Mouse (Mus musculus): ENCODE measurements around the gene Sobp. TPM values are rescaled to one million over a fixed set of nuclear protein-coding genes. Genes with fewer than 3 reads are reported as not detected.

The Sobp gene
- polyA plus RNA-seq, 1 experiment from 2014 or later, result 2.4 TPM

GRCm38 (mm10) chr10:43116083-43116927 is 58.0 kb downstream of the Sobp start:
- no peak overlapping the region for H3K9ac ChIP-seq (ENCODE audit: low read depth, low read length)
- no peak for ATAC-seq (replicated peaks; ENCODE audit: insufficient number of reproducible peaks, low FRiP score, low TSS enrichment)
- no peaks in the 10 kb centered on the region for H3K9me3 ChIP-seq (replicated peaks; ENCODE audit: control insufficient read depth, low read length)
- WGBS (ENCODE audit: insufficient replicate concordance), result 73% methylated on average over 3 of the region's 3 CpGs
- no peak overlapping the region for H3K4me3 ChIP-seq (ENCODE audit: low read depth, low read length)
- peaks cover 18% of the 10 kb centered on the region for H3K4me1 ChIP-seq (ENCODE audit: control insufficient read depth, insufficient read depth, low read length)
- no peak overlapping the region for H3K27ac ChIP-seq (ENCODE audit: low read depth, low read length)
- H3K27me3 ChIP-seq (ENCODE audit: control insufficient read depth, insufficient read depth, low read length), result no peaks in the 10 kb centered on the region
- H3K4me2 ChIP-seq, result no peak overlapping the region
- no peaks in the 10 kb centered on the region for H3K36me3 ChIP-seq (ENCODE audit: control insufficient read depth, insufficient read depth, low read length)

- no peak for ATAC-seq (replicated peaks; ENCODE audit: insufficient number of reproducible peaks, low FRiP score, low TSS enrichment)
- H3K27me3 ChIP-seq (ENCODE audit: control insufficient read depth, insufficient read depth, low read length), result no peaks in the 10 kb centered on the region
- no peaks in the 10 kb centered on the region for H3K9me3 ChIP-seq (replicated peaks; ENCODE audit: control insufficient read depth, low read length)
- H3K4me3 ChIP-seq (ENCODE audit: low read depth, low read length), result no peak overlapping the region
- H3K4me2 ChIP-seq, result no peak overlapping the region
- no peak overlapping the region for H3K9ac ChIP-seq (ENCODE audit: low read depth, low read length)
- H3K36me3 ChIP-seq (ENCODE audit: control insufficient read depth, insufficient read depth, low read length), result no peaks in the 10 kb centered on the region
- H3K4me1 ChIP-seq (ENCODE audit: control insufficient read depth, insufficient read depth, low read length), result peaks cover 13% of the 10 kb centered on the region
- WGBS (ENCODE audit: insufficient replicate concordance), result 75% methylated on average over 7 of the region's 7 CpGs
- no peak overlapping the region for H3K27ac ChIP-seq (ENCODE audit: low read depth, low read length)
Observed at GRCm38 (mm10) chr10:43112296-43112695, 62.0 kb downstream of the Sobp start.

GRCm38 (mm10) chr10:43106616-43107015 is 67.7 kb downstream of the Sobp start:
- H3K27ac ChIP-seq (ENCODE audit: low read depth, low read length), result no peak overlapping the region
- no peak overlapping the region for H3K9ac ChIP-seq (ENCODE audit: low read depth, low read length)
- no peaks in the 10 kb centered on the region for H3K4me1 ChIP-seq (ENCODE audit: control insufficient read depth, insufficient read depth, low read length)
- no peaks in the 10 kb centered on the region for H3K36me3 ChIP-seq (ENCODE audit: control insufficient read depth, insufficient read depth, low read length)
- ATAC-seq (replicated peaks; ENCODE audit: insufficient number of reproducible peaks, low FRiP score, low TSS enrichment), result no peak
- H3K27me3 ChIP-seq (ENCODE audit: control insufficient read depth, insufficient read depth, low read length), result no peaks in the 10 kb centered on the region
- no peak overlapping the region for H3K4me2 ChIP-seq
- 82% methylated on average over 8 of the region's 8 CpGs for WGBS (ENCODE audit: insufficient replicate concordance)
- H3K4me3 ChIP-seq (ENCODE audit: low read depth, low read length), result no peak overlapping the region
- H3K9me3 ChIP-seq (replicated peaks; ENCODE audit: control insufficient read depth, low read length), result no peaks in the 10 kb centered on the region

- WGBS (ENCODE audit: insufficient replicate concordance), result 49% methylated on average over 7 of the region's 7 CpGs
- Histone ChIP-seq H3K9me3 (replicated peaks; ENCODE audit: control insufficient read depth, low read length) (no peaks in the 10 kb centered on the region), H3K9ac (ENCODE audit: low read depth, low read length) (no peak overlapping the region), H3K4me1 (ENCODE audit: control insufficient read depth, insufficient read depth, low read length) (no peaks in the 10 kb centered on the region; the same call in 1 of the 2 replicates), H3K4me2 (no peak overlapping the region), H3K36me3 (ENCODE audit: control insufficient read depth, insufficient read depth, low read length) (no peaks in the 10 kb centered on the region), H3K4me3 (ENCODE audit: low read depth, low read length) (no peak overlapping the region), H3K27me3 (ENCODE audit: control insufficient read depth, insufficient read depth, low read length) (no peaks in the 10 kb centered on the region), H3K27ac (ENCODE audit: low read depth, low read length) (no peak overlapping the region)
- ATAC-seq (replicated peaks; ENCODE audit: insufficient number of reproducible peaks, low FRiP score, low TSS enrichment), result no peak
Observed at GRCm38 (mm10) chr10:43106196-43106595, 68.1 kb downstream of the Sobp start.

- Histone ChIP-seq H3K27me3 (ENCODE audit: control insufficient read depth, insufficient read depth, low read length) (no peaks in the 10 kb centered on the region), H3K4me1 (ENCODE audit: control insufficient read depth, insufficient read depth, low read length) (peaks cover 7% of the 10 kb centered on the region), H3K36me3 (ENCODE audit: control insufficient read depth, insufficient read depth, low read length) (no peaks in the 10 kb centered on the region), H3K4me3 (ENCODE audit: low read depth, low read length) (no peak overlapping the region), H3K27ac (ENCODE audit: low read depth, low read length) (no peak overlapping the region), H3K4me2 (no peak overlapping the region), H3K9me3 (replicated peaks; ENCODE audit: control insufficient read depth, low read length) (no peaks in the 10 kb centered on the region), H3K9ac (ENCODE audit: low read depth, low read length) (no peak overlapping the region)
- no peak for ATAC-seq (replicated peaks; ENCODE audit: insufficient number of reproducible peaks, low FRiP score, low TSS enrichment)
- 66% methylated on average over 5 of the region's 5 CpGs for WGBS (ENCODE audit: insufficient replicate concordance)
Observed at GRCm38 (mm10) chr10:43100513-43100912, 73.8 kb downstream of the Sobp start.

GRCm38 (mm10) chr10:43099229-43099628 is 75.1 kb downstream of the Sobp start:
- H3K4me3 ChIP-seq (ENCODE audit: low read depth, low read length), result no peak overlapping the region
- 70% methylated on average over 6 of the region's 6 CpGs for WGBS (ENCODE audit: insufficient replicate concordance)
- H3K36me3 ChIP-seq (ENCODE audit: control insufficient read depth, insufficient read depth, low read length), result no peaks in the 10 kb centered on the region
- ATAC-seq (replicated peaks; ENCODE audit: insufficient number of reproducible peaks, low FRiP score, low TSS enrichment), result no peak
- H3K9me3 ChIP-seq (replicated peaks; ENCODE audit: control insufficient read depth, low read length), result no peaks in the 10 kb centered on the region
- no peak overlapping the region for H3K27ac ChIP-seq (ENCODE audit: low read depth, low read length)
- H3K4me2 ChIP-seq, result no peak overlapping the region
- H3K4me1 ChIP-seq (ENCODE audit: control insufficient read depth, insufficient read depth, low read length), result peaks cover 14% of the 10 kb centered on the region
- H3K9ac ChIP-seq (ENCODE audit: low read depth, low read length), result no peak overlapping the region
- no peaks in the 10 kb centered on the region for H3K27me3 ChIP-seq (ENCODE audit: control insufficient read depth, insufficient read depth, low read length)

- Histone ChIP-seq H3K4me1 (ENCODE audit: control insufficient read depth, insufficient read depth, low read length) (peaks cover 14% of the 10 kb centered on the region), H3K27me3 (ENCODE audit: control insufficient read depth, insufficient read depth, low read length) (no peaks in the 10 kb centered on the region), H3K4me3 (ENCODE audit: low read depth, low read length) (no peak overlapping the region), H3K27ac (ENCODE audit: low read depth, low read length) (no peak overlapping the region), H3K4me2 (no peak overlapping the region), H3K9ac (ENCODE audit: low read depth, low read length) (no peak overlapping the region), H3K9me3 (replicated peaks; ENCODE audit: control insufficient read depth, low read length) (no peaks in the 10 kb centered on the region), H3K36me3 (ENCODE audit: control insufficient read depth, insufficient read depth, low read length) (no peaks in the 10 kb centered on the region)
- no peak for ATAC-seq (replicated peaks; ENCODE audit: insufficient number of reproducible peaks, low FRiP score, low TSS enrichment)
- WGBS (ENCODE audit: insufficient replicate concordance), result 69% methylated on average over 8 of the region's 8 CpGs
Observed at GRCm38 (mm10) chr10:43097755-43098154, 76.6 kb downstream of the Sobp start.

- Histone ChIP-seq H3K9me3 (replicated peaks; ENCODE audit: control insufficient read depth, low read length) (no peaks in the 10 kb centered on the region), H3K4me1 (ENCODE audit: control insufficient read depth, insufficient read depth, low read length) (peaks cover 14% of the 10 kb centered on the region), H3K4me2 (no peak overlapping the region), H3K27me3 (ENCODE audit: control insufficient read depth, insufficient read depth, low read length) (no peaks in the 10 kb centered on the region), H3K4me3 (ENCODE audit: low read depth, low read length) (no peak overlapping the region), H3K36me3 (ENCODE audit: control insufficient read depth, insufficient read depth, low read length) (no peaks in the 10 kb centered on the region), H3K27ac (ENCODE audit: low read depth, low read length) (no peak overlapping the region), H3K9ac (ENCODE audit: low read depth, low read length) (no peak overlapping the region)
- WGBS (ENCODE audit: insufficient replicate concordance), result 61% methylated on average over 4 of the region's 4 CpGs
- no peak for ATAC-seq (replicated peaks; ENCODE audit: insufficient number of reproducible peaks, low FRiP score, low TSS enrichment)
Observed at GRCm38 (mm10) chr10:43096614-43097013, 77.7 kb downstream of the Sobp start.

- peaks cover 9% of the 10 kb centered on the region; the same call in 1 of the 2 replicates for H3K4me1 ChIP-seq (ENCODE audit: control insufficient read depth, insufficient read depth, low read length)
- H3K9ac ChIP-seq (ENCODE audit: low read depth, low read length), result no peak overlapping the region
- no peaks in the 10 kb centered on the region for H3K36me3 ChIP-seq (ENCODE audit: control insufficient read depth, insufficient read depth, low read length)
- no peak overlapping the region for H3K4me3 ChIP-seq (ENCODE audit: low read depth, low read length)
- no peak overlapping the region for H3K4me2 ChIP-seq
- H3K9me3 ChIP-seq (replicated peaks; ENCODE audit: control insufficient read depth, low read length), result no peaks in the 10 kb centered on the region
- no peak for ATAC-seq (replicated peaks; ENCODE audit: insufficient number of reproducible peaks, low FRiP score, low TSS enrichment)
- no peak overlapping the region for H3K27ac ChIP-seq (ENCODE audit: low read depth, low read length)
- H3K27me3 ChIP-seq (ENCODE audit: control insufficient read depth, insufficient read depth, low read length), result no peaks in the 10 kb centered on the region
- WGBS (ENCODE audit: insufficient replicate concordance), result 21% methylated on average over 5 of the region's 5 CpGs
Observed at GRCm38 (mm10) chr10:43094537-43094936, 79.8 kb downstream of the Sobp start.

All from heart, embryonic 11.5 days (tissue).